Mouse (Mus musculus) retina, postnatal 7 days (tissue): ENCODE results near the gene Klk1b3.
A peak's percentile ranks its signal among the peaks of the same experiment; 100 is the strongest.
"Not testable (repeated sequence)": the region's sequence is repeated elsewhere in the genome, so short reads cannot be mapped to it uniquely, and the experiment has no call there.

Source experiments
- DNase-seq: peaks from one replicate; pipeline ENCODE4 v3.0.0-alpha.2; 2012; ENCODE audit warnings: low read depth, low spot score

The Klk1b3 gene

DNA sequence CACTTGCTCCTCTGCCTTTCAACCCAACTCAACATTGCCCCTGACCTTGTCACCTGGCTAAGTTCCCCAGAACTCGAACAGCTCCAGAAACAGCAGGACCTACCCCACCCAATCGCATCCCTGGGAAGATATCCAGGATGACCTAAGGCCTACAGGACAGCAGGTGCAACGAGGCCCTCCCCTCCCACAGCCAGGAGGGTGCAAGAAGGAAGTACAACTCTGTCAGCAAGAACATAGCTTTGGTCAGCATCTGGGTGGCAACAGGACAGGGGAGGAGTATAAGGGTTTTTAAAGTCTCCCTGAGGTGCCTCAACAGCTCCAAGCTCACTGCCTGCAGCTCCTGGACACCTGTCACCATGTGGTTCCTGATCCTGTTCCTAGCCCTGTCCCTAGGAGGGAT is at the start of gene Klk1b3:
Klk1b3 (plus strand) TSS at position 301 of the 400 bp plus-strand sequence.
- no peak for DNase-seq

DNA sequence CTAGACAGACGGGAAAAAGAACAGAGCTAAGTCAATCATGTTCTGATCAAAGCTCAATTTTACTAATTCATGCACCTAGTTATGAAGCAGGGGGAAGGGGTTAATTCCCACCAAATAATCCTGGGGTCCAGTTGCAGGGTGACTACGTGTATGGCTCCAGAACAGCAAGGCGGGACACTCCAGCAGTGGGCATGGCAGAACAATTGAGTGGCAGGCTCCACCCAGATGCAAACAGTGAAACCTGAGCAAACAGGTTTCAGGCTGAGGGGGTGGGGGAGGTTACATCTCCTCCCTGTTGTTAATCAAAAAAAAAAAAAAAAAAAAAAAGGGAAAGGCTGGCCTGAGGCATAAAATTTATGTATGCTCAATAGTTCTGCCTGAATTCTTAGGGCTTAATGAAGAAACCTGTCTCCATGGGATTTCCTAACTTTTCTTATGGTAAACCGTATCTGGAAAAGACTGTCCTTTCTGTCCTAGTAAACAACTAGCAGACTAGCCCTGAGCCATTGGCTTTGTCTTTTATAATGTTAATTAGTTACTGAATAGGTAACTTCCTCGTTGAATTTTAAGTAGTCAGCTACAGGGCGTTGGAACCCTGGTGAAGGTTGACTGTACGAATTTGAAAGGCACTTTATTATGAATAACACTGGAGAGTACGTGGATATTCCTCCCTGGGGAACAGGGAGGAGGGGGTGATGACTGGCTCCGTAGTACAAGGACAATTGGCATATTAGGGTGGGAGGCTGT is 18.5 kb upstream of the Klk1b3 start:
- DNase-seq = no peak

DNA sequence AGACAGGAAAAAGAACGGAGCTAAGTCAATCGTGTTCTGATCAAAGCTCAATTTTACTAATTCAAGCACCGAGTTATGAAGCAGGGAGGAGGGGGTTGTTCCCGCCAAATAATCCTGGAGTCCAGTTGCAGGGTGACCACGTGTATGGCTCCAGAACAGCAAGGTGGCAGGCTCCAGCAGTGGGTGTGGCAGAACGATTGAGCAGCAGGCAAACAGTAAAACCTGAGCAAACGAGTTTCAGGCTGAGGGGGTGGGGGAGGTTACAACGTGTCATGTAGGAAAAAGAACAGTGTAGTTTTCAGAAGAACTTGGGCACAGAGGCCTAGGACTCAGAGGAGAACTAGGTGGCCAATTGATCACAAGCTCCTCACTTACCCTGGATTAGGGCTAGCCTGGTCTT is 11.5 kb upstream of the Klk1b3 start:
- not testable (repeated sequence) for DNase-seq

DNA sequence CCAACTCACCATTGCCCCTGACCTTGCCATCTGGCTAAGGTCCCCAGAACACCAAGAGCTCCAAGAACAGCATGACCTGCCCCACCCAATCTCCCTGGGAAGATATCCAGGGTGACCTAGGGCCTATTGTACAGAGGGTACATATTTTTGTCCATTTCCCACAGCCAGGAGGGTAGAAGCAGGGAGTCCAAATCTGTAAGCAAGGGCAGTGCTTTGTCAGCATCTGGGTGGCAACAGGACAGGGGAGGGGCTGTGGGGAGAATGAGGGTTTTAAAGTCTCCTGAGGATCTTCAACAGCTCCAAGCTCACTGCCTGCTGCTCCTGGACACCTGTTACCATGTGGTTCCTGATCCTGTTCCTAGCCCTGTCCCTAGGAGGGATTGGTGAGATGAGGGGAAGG is 10.1 kb upstream of the Klk1b3 start, which contains the start of gene Klk1b24:
Klk1b24 (plus strand) TSS at position 301 of the 400 bp plus-strand sequence.
- not testable (repeated sequence) for DNase-seq

DNA sequence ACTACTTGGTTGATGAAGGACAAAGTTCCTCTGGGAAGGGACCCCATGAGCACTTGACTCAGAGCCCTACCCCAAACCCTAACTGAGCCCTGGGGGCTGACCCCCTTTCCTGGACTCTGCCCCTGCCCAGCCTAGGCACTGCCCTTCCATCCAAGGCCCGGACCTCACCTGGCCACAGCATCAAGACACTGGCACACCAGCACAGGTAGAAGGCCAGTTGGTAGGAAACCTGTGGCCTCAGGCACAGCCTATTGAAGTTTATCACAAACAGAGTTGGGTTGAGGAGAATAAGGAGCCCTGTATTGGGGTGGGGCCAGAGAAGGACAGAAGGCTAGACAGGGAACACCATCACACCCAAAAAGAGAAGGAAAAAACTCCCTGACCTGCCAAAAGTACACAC is 4.5 kb upstream of the Klk1b3 start:
- not testable (repeated sequence) for DNase-seq

DNA sequence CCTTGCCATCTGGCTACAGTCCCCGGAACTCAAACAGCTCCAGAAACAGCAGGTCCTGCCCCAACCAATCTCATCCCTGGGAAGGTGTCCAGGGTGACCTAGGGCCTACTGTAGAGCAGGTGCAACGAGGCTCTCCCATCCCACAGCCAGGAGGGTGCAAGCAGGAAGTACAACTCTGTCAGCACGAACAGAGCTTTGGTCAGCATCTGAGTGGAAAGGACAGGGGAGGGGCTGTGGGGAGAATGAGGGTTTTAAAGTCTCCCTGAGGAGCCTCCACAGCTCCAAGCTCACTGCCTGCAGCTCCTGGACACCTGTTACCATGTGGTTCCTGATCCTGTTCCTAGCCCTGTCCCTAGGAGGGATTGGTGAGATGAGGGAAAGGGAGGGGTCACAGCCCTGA is 9.1 kb downstream of the Klk1b3 start, which contains the start of gene Klk1b4:
Klk1b4 (plus strand) TSS at position 301 of the 400 bp plus-strand sequence.
- DNase-seq = not testable (repeated sequence)

DNA sequence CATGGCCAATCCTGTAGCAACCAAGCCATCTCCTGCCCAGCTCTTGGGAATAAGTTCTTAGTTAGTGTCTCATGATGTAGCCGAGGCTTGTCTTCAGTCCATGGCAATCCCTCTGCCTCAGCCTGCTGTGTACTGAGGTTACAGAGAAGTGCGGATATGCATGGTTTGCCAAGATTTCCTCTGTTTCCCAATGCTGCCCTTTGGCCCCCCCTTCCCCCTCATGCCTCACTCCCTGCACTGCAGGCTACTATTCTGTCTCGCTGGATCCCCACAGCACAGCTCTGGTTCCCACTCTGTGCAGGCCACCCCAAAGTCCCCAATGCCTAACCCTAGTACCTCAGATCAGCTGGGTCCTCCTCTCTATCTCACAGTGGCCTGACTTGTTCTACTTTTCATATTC is 10.3 kb downstream of the Klk1b3 start:
- no peak for DNase-seq

DNA sequence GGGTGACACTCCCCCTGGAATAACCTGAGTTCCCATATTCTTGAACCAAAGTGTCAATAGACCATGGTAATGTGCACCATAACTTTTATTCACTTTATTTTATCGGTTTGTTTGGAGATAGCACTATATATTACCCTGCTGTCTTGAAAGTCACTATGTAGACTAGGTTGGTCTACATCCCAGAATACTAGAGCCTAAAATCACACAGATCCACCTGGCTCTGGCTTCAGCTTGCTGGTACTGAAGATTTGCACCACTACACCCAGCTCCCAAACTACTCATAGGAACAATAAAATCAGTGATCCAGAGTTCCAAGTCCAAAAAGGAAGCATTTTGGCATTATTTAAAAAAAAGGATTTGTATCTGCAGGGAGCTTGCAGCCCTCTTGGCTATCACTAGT is 17.7 kb downstream of the Klk1b3 start, which contains the start of gene Klk1b5:
Klk1b5 (plus strand) TSS at position 301 of the 400 bp plus-strand sequence.
- no peak for DNase-seq

DNA sequence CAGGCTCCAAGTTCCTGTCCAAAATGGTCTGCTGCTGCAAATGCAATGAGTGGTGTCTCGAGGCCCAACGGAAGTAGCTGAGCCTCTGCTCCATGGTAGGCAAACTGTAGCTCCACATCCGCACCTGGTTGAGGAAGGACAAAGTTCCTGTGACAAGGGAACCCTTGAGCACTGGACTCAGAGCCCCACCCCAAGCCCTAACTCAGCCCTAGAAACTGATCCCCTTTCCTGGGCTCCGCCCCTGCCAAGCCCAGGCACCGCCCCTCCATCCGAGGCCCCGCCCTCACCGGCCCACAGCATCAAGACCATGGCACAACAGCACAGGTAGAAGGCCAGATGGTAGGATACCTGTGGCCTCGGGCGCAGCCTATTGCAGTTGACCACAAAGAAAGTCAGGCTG is 23.6 kb downstream of the Klk1b3 start:
- not testable (repeated sequence) for DNase-seq

DNA sequence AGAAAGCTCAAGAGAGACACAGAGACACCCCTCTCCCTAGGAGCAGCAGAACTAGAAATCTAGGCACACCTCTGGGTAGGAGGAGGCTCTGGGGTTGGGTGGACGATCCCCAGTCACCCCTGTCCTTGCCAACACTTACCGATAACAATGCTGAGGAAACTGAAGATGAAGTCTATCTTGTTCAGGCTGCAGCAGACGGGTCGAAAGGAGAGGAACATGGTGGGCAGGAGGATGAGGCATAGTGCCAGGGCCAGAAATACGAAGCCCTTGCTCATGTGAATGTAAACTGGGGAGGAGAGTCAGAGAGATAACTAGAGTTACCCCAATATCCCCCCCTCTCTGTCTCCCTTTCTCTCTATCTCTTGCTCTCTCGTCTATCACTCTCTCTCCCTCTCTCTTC is 24.3 kb downstream of the Klk1b3 start:
- DNase-seq = not testable (repeated sequence)

DNA sequence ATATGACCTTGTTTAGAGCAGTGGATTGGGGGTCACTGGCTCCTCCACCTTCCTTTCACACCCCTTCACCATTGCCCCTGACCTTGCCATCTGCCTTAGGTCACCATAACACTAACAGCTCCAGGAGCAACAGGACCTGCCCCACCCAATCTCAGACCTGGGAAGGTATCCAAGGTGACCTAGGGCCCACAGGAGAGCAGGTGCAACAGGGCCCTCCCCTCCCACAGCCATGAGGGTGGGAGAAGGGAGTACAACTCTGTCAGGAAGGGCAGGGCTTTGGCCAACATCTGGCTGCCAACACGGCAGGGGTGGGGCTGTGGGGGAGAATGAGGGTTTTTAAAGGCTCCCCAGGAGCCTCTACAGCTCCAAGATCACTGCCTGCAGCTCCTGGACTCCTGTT is 27.1 kb downstream of the Klk1b3 start, which contains the start of gene Klk1:
Klk1 (plus strand) TSS at position 285 of the 400 bp plus-strand sequence.
- DNase-seq = no peak

DNA sequence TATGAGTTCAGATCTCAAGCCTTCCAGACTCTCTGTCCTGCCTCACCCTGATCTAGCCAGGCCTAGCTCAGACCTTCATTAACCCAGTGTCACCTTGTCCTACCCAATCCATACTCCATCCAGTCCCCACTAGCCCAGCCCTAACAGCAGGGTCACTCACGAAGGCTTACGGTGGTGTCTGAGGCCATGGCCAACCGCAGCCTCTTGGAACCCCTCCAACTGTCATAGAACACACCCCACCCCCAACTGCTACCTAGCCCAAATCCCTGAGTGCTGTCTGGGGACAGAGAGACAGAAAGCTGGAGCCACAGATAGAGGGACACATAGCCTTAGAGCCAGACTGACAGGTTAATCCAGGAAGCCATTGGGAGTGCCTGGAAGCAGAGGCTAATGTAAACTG is 37.9 kb downstream of the Klk1b3 start, which contains the start of gene Gm36864:
Gm36864 (plus strand) TSS at position 269 of the 400 bp plus-strand sequence.
- DNase-seq = no peak

DNA sequence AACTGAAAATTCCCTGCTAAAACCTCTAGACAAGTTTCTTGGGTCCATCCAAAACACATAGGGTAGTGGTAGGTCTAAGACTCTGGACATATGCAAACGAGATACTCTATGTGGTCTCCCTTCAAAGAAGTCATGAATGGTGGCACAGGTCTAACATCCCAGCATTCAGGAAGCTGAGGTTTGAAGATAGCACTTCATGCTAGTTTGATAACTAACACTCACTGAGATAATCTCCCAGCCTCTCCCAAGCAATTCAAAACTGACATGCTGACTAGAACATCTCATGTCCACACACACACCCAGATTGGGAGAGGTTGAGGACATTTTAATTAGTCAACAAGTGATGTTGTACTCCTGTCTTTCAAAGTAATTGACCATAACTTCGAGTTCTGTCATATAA is 41.9 kb downstream of the Klk1b3 start:
- DNase-seq = no peak

DNA sequence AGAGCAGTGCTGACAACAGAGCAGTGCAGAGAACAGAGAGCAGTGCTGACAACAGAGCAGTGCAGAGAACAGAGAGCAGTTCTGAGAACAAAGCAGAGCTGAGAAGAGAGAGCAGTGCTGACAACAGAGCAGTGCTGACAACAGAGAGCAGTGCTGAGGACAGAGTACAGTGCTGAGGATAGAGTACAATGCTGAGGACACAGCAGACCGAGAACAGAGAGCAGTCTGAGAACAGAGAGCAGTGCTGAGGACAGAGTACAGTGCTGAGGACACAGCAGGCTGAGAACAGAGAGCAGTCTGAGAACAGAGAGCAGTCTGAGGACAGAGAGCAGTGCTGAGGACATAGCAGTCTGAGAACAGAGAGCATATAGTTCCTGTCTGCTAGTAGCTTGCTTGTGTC is 42.7 kb downstream of the Klk1b3 start:
- no peak for DNase-seq

DNA sequence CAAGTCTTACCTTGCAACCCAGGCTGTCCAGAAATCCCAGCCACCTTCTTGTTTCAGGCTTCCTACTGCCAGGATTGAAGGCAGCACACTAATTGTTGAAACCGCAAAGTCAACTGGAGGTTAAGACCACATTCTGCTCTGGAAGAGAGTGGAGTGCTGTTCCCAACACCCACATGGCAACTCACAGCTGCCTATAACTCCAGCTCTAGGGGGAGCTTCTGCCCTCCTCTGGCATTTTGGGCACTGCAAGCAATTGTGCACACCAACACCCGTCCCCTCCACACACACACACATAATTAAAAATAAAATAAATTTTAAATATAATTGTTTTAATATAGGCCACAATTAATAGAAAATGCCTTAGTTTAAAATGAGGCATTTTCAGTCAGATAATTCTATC is 43.2 kb downstream of the Klk1b3 start:
- no peak for DNase-seq

DNA sequence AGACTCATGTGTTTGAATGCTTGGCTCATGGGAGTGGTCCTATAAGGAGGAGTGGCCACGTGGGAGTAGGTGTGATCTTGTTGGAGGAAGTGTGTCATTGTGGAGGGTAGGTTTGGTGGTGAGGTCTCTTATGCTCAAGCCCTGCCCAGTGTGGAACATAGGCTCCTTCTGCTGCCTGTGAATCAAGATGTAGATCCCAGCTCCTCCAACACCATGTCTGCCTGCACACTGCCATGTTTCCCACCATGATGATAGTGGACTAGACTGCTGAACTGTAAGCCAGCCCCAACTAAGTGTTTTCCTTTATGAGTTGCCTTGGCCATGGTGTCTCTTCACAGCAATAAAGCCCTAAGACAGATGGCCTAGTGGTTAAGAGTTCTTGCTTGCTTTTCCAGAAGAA is 46.1 kb downstream of the Klk1b3 start:
- no peak for DNase-seq

DNA sequence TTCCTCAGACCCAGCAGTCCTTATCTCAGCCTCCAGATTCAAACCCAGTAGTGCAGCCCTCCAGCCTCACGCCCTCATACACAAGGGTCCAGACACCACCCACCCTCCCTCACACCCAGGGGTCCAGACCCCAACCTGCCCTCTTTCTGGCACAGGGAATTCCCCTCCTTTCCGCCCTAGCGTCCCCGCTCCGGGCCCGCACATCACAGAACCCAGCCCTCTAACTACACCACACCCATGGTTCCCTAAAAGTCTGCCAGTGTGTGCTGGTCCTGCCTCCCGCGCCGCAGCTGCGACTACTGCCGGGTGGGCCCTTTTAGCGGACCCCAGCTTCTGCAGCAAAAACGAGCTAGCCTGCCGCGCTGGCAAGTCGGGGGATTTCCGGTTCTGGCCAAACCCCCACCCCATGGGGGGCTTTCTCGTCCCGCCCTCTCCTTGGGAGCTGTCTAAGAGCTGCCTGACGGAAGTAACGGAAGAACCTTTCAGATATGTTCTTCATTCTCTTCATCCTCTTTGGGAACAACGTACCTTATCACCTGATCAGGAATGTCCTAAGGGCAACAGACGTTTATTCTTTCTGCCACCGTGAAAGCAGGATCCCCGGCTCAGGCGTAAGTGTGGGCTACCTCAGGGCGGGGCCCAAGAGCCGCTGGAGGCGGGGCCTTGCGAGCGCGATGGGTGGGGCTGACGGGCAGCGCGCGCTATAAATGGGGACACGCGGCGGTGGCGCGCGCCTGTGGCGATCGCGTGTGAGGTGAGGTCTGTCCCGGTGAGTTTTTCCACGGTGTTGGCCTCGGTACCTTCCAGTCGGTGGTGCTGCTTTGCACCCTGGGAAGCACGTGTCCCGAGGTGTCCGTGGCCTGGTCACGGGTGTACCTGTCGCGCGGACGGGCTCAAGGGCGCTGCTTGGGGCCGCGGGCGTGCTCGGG is 48.3 kb downstream of the Klk1b3 start, which contains the start of the genes 1700028J19Rik and 2410002F23Rik:
1700028J19Rik (minus strand) TSS at position 641 of the 929 bp plus-strand sequence.
2410002F23Rik (plus strand) TSS at position 668 of the 929 bp plus-strand sequence.
- peak; percentile 90 for DNase-seq

DNA sequence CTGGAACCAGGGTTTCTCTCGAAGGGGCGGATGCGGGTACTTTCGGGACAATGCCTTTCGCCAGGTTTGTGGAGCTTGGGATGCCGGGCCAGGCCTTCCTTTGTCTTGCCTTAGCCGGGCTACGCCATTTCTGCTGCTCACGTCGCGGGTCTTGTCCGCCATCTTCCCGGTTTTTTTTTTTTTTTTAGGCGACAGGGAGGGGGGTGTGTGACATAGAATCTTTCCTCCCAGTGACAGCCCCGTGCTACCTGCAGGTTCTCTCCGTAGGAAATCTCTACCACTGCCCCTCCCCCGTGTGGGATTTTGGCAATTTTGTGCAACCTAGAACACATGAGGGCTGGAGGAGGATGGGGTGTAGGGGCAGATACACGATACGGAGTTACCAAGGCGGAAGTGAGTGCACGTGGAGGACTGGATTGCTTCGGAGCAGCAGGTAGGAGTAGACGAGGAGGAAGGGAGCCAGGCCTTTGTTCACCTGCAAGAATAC is 49.0 kb downstream of the Klk1b3 start:
- DNase-seq = peak; percentile 53

DNA sequence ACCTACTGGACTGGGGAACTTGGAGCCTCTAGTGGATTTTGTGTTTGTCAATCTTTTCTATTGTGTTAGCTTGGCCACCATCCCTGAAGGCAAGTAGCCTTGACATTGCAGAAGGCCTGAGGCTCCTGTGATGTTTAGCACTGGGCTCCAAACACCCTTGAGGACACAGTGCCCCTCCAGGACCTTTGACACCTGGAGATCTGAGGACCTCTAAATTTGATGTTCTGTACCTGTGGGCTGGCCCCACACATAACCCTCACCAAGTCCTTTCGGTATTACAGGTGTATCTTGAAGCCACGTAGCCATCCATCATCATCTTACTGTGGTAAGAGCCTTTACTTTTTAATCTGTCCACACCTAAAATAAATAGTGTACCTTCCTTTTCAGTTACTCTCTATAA is 50.0 kb downstream of the Klk1b3 start:
- DNase-seq = no peak

DNA sequence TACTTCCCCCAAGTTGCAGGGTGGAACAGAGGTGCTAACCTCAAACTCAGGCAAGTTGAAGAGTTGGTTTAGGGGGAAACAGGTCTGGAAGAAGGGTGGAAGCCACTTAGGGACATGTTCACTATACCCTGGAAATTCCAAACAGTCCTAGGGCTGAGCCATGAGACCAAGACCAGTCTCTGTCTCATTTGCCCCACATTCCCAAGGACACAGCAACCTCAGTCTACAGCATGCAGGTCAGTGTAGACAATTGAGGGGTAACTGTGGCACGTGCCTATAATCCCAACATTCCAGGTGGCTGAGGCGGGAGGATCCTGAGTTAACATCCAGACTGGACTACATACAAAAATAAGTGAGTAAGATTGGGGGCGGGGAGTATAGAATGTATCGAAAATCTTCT is 51.3 kb downstream of the Klk1b3 start:
- no peak for DNase-seq

DNA sequence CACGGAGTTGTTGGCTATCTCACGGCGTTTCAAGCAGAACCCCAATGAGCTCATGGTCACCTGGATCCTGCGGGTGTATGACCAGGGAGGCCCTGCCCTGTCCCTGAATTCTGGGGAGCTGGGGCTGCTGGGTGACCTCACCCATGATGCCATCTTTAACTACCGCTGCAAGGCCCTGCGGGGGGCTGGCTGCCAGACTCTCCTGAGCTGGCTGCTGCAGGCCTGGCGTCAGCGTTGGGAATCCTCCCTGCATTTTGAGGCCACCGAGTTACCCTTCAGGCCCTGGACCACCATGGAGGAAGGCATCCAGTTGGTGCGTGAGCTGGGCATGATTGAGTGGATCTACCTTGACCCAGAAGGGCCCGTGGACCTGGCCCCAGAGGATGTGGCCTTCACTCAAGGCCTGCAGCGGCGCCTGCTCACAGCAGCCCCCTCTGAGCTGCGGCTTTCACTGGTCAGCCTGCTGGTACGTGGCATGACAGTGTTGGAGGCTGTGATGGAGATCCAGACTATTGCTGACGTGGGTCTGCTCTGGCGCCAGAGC is 52.8 kb downstream of the Klk1b3 start:
- not testable (repeated sequence) for DNase-seq
